Mouse (Mus musculus) limb, embryonic 14.5 days (tissue): ENCODE measurements around the gene Bcl11a. TPM values are rescaled to one million over a fixed set of nuclear protein-coding genes. Genes with fewer than 3 reads are reported as not detected.

Experiments
- ATAC-seq: fragments of 200-750 bp; cut with Nextera tagmentation; 2 replicates; pipeline ENCODE4 v1.8.0; 2017; ENCODE audit warnings: low read depth, moderate number of reproducible peaks, moderate TSS enrichment; ENCODE audit not compliant: low FRiP score
- DNase-seq: peaks from one replicate; pipeline ENCODE4 v3.0.0-alpha.2; 2015; ENCODE audit warnings: low spot score
- H3K27ac ChIP-seq: fragments of 300-500 bp; sonication (generic); replicated peaks from 2 replicates; pipeline ENCODE4 v1.5.1; 2014; ENCODE audit warnings: low read depth, mild to moderate bottlenecking, low read length, moderate library complexity, mixed read lengths
- H3K27me3 ChIP-seq: fragments of 300-500 bp; sonication (generic); 2 replicates; pipeline ENCODE4 v1.6.1; 2014; ENCODE audit warnings: low read length, mixed read lengths; ENCODE audit not compliant: control insufficient read depth, insufficient read depth
- H3K36me3 ChIP-seq: fragments of 300-500 bp; sonication (generic); 2 replicates; pipeline ENCODE4 v1.6.1; 2014; ENCODE audit warnings: mild to moderate bottlenecking, low read length, moderate library complexity, mixed read lengths; ENCODE audit not compliant: control insufficient read depth, insufficient read depth
- H3K4me1 ChIP-seq: fragments of 300-500 bp; sonication (generic); 2 replicates; pipeline ENCODE4 v1.6.1; 2014; ENCODE audit warnings: antibody characterized with exemption, low read length, mixed read lengths; ENCODE audit not compliant: control insufficient read depth, insufficient read depth
- H3K4me2 ChIP-seq: fragments of 300-500 bp; sonication (generic); replicated peaks from 2 replicates; pipeline ENCODE4 v1.6.1; 2014; ENCODE audit warnings: low read depth, mild to moderate bottlenecking, low read length, moderate library complexity; ENCODE audit not compliant: severe bottlenecking
- H3K4me3 ChIP-seq: fragments of 300-500 bp; sonication (generic); replicated peaks from 2 replicates; pipeline ENCODE4 v1.5.1; 2014; ENCODE audit warnings: low read length
- H3K9ac ChIP-seq: fragments of 300-500 bp; sonication (generic); 2 replicates; pipeline ENCODE4 v1.6.1; 2014; ENCODE audit warnings: mild to moderate bottlenecking, low read depth, low read length, moderate library complexity; ENCODE audit not compliant: severe bottlenecking
- H3K9me3 ChIP-seq: fragments of 300-500 bp; sonication (generic); 2 replicates; pipeline ENCODE4 v1.6.1; 2016; ENCODE audit warnings: low read length; ENCODE audit not compliant: control insufficient read depth
- POLR2A ChIP-seq: fragments of 200-500 bp; IDR thresholded peaks from 2 replicates; pipeline ENCODE4 v1.8.0; 2012; ENCODE audit warnings: inconsistent platforms, mild to moderate bottlenecking, moderate library complexity, borderline replicate concordance; ENCODE audit not compliant: insufficient read depth, insufficient read length; ENCODE audit errors: extremely low read depth
- WGBS: fragments of 180-500 bp; shearing (Covaris S2); extraction: QIAGEN DNeasy Blood & Tissue Kit; methylation state at CpG from one replicate; pipeline ENCODE4 v1.1.7; 2014; 5-methylcytosine and 5-hydroxymethylcytosine counted together
- polyA plus RNA-seq, 2 experiments: library from polyadenylated mRNA; depleted of rRNA in 1 of 2; stranded (reverse) in 1 of 2; unstranded in 1 of 2; fragments of >200 nt; fragmentation: Nextera tagmentation in 1 of 2; extraction: Ambion mirVana in 1 of 2; gene quantifications; 2 replicates each; pipeline versions ENCODE4 v1.2.1 to v1.2.3; 2012 to 2014

Bcl11a gene
- polyA plus RNA-seq, 2 experiments = 33.8 to 61.7 TPM

DNA sequence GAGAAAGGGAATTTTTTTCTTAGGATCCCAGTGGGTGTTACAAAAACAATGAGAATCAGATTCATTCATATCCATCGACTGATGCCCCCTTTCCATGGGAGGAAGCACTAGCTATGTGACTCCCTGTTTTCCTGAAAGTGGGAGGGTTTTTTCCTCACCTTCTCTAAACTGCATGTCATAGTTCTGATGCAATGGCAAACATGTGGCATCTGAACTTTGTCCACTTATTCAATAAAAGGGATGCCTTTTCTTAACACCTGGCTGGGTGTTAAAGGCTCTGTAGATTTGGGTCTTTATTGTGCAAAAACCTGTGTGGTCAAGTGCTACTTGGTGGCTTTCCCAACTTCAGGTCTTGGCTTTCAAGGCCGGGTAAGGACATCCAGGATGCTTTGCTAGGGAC is 57.4 kb downstream of the Bcl11a start:
- Histone ChIP-seq H3K4me3 (no peak overlapping the region), H3K4me2 (no peak overlapping the region), H3K9ac (no peak overlapping the region), H3K36me3 (peaks cover 12% of the 10 kb centered on the region; the same call in 1 of the 2 replicates), H3K27ac (no peak overlapping the region), H3K4me1 (0 out of 2 replicates have a peak, but pooled peaks cover 5% of the 10 kb centered on the region), H3K27me3 (no peaks in the 10 kb centered on the region), H3K9me3 (no peaks in the 10 kb centered on the region)
- DNase-seq (no peak), ATAC-seq (no peak)
- 78% methylated on average over 2 of the region's 2 CpGs for WGBS
- TF ChIP-seq POLR2A = no peak

DNA sequence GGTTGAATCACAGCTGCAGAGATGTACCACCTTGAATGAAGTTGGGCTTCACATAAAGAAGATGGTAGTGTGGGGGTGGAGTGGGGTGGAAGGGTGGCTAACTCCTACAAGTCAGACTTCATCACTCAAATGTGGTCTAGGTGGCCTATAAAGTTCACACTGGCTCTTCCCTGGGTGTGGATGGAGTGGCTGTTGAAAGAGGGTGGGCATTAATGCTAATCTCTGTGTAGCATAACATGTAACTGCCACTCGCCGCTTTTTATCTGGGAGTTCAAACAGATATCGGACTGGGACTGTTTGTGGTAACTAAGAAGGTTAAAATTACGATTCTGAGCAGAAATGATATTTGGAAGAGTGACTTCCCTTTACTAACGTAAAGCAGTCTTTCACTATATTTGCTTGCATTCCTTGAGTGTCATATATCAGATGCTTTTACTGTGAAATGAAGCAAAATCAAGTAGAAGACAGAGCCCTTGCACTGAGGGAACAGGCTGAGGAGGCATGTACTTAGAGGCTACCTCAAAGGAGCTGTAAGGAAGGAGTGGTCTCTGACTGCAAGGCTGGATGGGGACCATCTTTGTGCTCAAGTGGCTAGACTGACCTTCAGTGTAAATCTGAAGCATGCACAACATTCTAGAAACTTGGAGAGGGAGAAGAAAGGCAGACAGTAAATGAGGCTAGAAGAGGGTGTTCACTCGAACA is 58.4 kb downstream of the Bcl11a start:
- H3K27ac ChIP-seq = no peak overlapping the region
- ATAC-seq = no peak
- WGBS = 73% methylated on average over 6 of the region's 6 CpGs

DNA sequence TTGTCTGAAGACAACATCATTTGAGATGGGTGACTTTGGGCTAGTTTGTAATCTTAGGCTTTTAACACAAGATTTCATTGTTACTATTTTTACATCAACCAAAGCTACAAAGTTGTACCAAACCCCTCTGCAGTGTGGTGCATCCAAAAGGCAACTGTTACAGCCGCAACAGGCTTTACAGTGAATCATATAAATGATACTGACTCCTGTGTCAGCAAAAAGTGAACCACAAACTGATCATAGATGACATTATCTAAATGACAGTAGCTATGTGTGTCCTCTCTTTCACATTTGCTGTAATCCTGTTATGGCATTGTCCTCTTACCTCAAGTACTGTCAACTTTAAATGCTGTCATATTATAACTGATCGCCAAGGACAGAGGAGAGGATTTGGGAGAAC is 60.0 kb downstream of the Bcl11a start:
- Histone ChIP-seq H3K27ac (no peak overlapping the region), H3K9me3 (no peaks in the 10 kb centered on the region), H3K4me3 (no peak overlapping the region), H3K9ac (no peak overlapping the region), H3K4me1 (peaks cover 21% of the 10 kb centered on the region), H3K27me3 (no peaks in the 10 kb centered on the region), H3K36me3 (peaks cover 7% of the 10 kb centered on the region), H3K4me2 (no peak overlapping the region)
- no peak for TF ChIP-seq POLR2A
- 91% methylated on average over 2 of the region's 2 CpGs for WGBS
- ATAC-seq (no peak), DNase-seq (no peak)

More for the DNA sequence above, 58.4 kb downstream of the Bcl11a start:
- TF ChIP-seq POLR2A = no peak
- Histone ChIP-seq H3K4me3 (no peak overlapping the region), H3K9ac (no peak overlapping the region), H3K36me3 (peaks cover 7% of the 10 kb centered on the region; the same call in 1 of the 2 replicates), H3K4me2 (no peak overlapping the region), H3K4me1 (peaks cover 11% of the 10 kb centered on the region; the same call in 1 of the 2 replicates), H3K27me3 (no peaks in the 10 kb centered on the region), H3K9me3 (no peaks in the 10 kb centered on the region)
- no peak for DNase-seq

DNA sequence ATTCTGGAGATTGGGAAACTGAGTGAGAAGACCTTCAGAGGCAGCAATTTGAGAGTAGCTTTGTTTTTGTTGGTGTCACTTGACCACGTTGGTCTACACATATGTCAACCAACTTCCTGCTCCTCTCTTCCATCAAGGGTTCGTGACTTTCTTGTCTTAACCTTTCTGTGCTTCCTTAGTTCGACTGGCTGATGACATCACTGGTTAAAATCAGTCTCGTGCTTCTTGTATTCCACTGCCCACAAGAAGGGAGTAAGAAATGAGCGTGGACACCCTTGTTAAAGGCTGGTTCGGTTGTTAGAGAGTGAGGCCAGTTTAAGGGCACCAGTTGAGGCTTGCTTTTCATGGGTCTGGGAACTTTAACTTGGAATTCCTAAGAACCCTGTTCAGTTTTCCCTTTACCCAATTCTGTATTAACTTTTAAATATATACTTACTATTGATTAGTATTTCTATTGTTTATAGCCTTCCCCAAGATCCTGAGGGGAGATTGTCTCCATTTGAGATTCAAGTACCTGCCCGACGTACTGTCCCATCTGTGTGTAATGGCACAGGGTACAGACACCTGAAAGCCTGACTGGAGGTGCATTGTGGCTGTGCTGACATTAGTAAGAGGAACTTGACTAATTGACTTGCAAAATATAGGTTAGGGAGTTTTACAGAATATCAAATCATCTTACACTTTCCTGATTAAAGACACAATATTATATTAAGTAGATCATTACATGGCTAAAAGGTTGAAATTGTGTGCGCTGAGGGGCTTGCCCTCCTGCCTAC is 60.9 kb downstream of the Bcl11a start:
- H3K4me2 ChIP-seq = no peak overlapping the region
- H3K36me3 ChIP-seq = peaks cover 11% of the 10 kb centered on the region
- H3K9ac ChIP-seq = no peak overlapping the region
- WGBS = 86% methylated on average over 9 of the region's 9 CpGs
- H3K27ac ChIP-seq = no peak overlapping the region
- H3K4me3 ChIP-seq = no peak overlapping the region
- no peak for TF ChIP-seq POLR2A
- H3K27me3 ChIP-seq = no peaks in the 10 kb centered on the region
- DNase-seq (no peak), ATAC-seq (no peak)
- H3K9me3 ChIP-seq = no peaks in the 10 kb centered on the region
- peaks cover 21% of the 10 kb centered on the region for H3K4me1 ChIP-seq

DNA sequence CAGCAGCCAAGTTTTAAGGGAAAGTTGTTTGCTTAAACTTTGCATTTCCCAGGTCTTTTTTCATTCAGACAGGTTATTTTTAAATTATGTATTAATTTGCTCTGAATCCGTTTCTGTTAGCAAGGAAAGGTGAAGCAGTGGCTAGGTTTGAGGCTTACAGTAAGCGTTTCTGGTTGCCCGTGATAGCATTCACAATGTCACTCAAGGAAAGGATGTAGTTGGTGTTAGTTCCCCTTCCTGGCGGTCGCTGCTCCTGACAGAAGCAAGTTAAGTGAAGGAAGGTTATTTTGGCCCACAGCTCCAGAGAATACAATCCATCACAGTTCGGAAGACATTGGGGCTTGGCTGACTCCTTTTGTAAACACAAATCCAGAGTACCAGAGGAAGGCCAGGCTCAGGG is 61.6 kb downstream of the Bcl11a start:
- Histone ChIP-seq H3K4me3 (no peak overlapping the region), H3K27ac (no peak overlapping the region), H3K4me2 (no peak overlapping the region), H3K4me1 (peaks cover 27% of the 10 kb centered on the region), H3K36me3 (peaks cover 14% of the 10 kb centered on the region), H3K9me3 (no peaks in the 10 kb centered on the region), H3K27me3 (no peaks in the 10 kb centered on the region), H3K9ac (no peak overlapping the region)
- ATAC-seq (no peak), DNase-seq (no peak)
- WGBS = 90% methylated on average over 6 of the region's 6 CpGs
- TF ChIP-seq POLR2A = no peak
